9 mouse cellular contexts compared by ENCODE assay signal in genomic region chr10:121161201-121161600, GRCm38 (mm10).
DNase-seq lines count a peak whose midpoint lies in the region; ATAC-seq lines count a peak whose summit lies in the region.
"Had no signal": no experiment of that assay in that cellular context is flagged by ENCODE, and none has a peak within 500 bp of the region (broad histone marks: within the 10 kb centered on the region; RNA-seq: fewer than 3 reads in every experiment).

No protein-coding gene starts in this region.

- peak; percentile 12 for DNase-seq in kidney, postnatal 10 days
- peak; percentile 18 for DNase-seq in urinary bladder, postnatal 14 days (ENCODE audit: low spot score)
- no peak for DNase-seq in urinary bladder, adult 18-20 months (ENCODE audit: low spot score in 2 of 2)
- peak; percentile 20 to 39 for DNase-seq in heart, postnatal 36 days
- peak; percentile 43 for DNase-seq in testis, postnatal 10 days (ENCODE audit: low spot score)
- no peak for DNase-seq in embryo, embryonic 10 days (ENCODE audit: low spot score)

- H3K27me3 ChIP-seq in kidney, embryonic 16.5 days (ENCODE audit: insufficient read depth, low read length) = no peaks in the 10 kb centered on the region
- H3K27me3 ChIP-seq in neural tube, embryonic 15.5 days (replicated peaks) = no peaks in the 10 kb centered on the region

- 75% methylated on average over 11 of the region's 11 CpGs for WGBS in kidney, embryonic 16.5 days
- WGBS in neural tube, embryonic 15.5 days = 78% methylated on average over 11 of the region's 11 CpGs

- intact Hi-C loops in heart, postnatal 36 days (cut with DNase I) = no loop called here

- no peak overlapping the region for H3K27ac ChIP-seq in kidney, embryonic 16.5 days (ENCODE audit: low read length)
- H3K27ac ChIP-seq in neural tube, embryonic 15.5 days (replicated peaks) = no peak overlapping the region

- no peak for ATAC-seq in kidney, embryonic 16.5 days (ENCODE audit: low FRiP score, low TSS enrichment)
- ATAC-seq in neural tube, embryonic 15.5 days (ENCODE audit: low FRiP score) = no peak
- ATAC-seq: intestine, embryonic 16.5 days had no signal

- H3K4me2 ChIP-seq in kidney, embryonic 16.5 days (replicated peaks; ENCODE audit: low read depth, low read length) = no peak overlapping the region
- no peak overlapping the region for H3K4me2 ChIP-seq in neural tube, embryonic 15.5 days

- peaks cover 12% of the 10 kb centered on the region for H3K9me3 ChIP-seq in kidney, embryonic 16.5 days (ENCODE audit: low read length)
- H3K9me3 ChIP-seq in neural tube, embryonic 15.5 days (replicated peaks) = no peaks in the 10 kb centered on the region

- peaks cover 6% of the 10 kb centered on the region; the same call in 1 of the 2 replicates for H3K4me1 ChIP-seq in kidney, embryonic 16.5 days (ENCODE audit: insufficient read depth, low read length)
- 0 out of 2 replicates have a peak, but pooled peaks cover 3% of the 10 kb centered on the region for H3K4me1 ChIP-seq in neural tube, embryonic 15.5 days

- H3K4me3 ChIP-seq in kidney, embryonic 16.5 days (ENCODE audit: low read length) = no peak overlapping the region
- H3K4me3 ChIP-seq in neural tube, embryonic 15.5 days (replicated peaks) = no peak overlapping the region

- no peak overlapping the region for H3K9ac ChIP-seq in kidney, embryonic 16.5 days (replicated peaks; ENCODE audit: low read length)
- H3K9ac ChIP-seq in neural tube, embryonic 15.5 days (replicated peaks) = no peak overlapping the region

- no peaks in the 10 kb centered on the region for H3K36me3 ChIP-seq in kidney, embryonic 16.5 days (ENCODE audit: insufficient read depth, low read length)
- no peaks in the 10 kb centered on the region for H3K36me3 ChIP-seq in neural tube, embryonic 15.5 days

Comparison
In these comparisons a context has a peak if more than half of its experiments do, and no peak if none do; other contexts are left out.
1. DNase-seq: peak in kidney, postnatal 10 days (single experiment), urinary bladder, postnatal 14 days (single experiment), heart, postnatal 36 days (2 of 2) and testis, postnatal 10 days (single experiment); none in urinary bladder, adult 18-20 months (0 of 2) and embryo, embryonic 10 days (single experiment).